Mouse (Mus musculus) retina, postnatal 7 days (tissue): ENCODE results near the gene Spata33.

Experiments
- DNase-seq: peaks from one replicate; pipeline ENCODE4 v3.0.0-alpha.2; 2012; ENCODE audit warnings: low read depth, low spot score

Spata33 gene

GRCm38 (mm10) chr8:123271147-123271546 is 58.5 kb downstream of the Spata33 start:
- no peak for DNase-seq
